Mouse (Mus musculus) adrenal gland, adult (tissue): ENCODE data around the gene Ndufv1.
"Not testable (repeated sequence)": the region's sequence is repeated elsewhere in the genome, so short reads cannot be mapped to it uniquely, and the experiment has no call there.

Experiments used
- DNase-seq, 2 experiments: peaks; one replicate each; pipeline ENCODE4 v3.0.0; 2022 to 2023; ENCODE audit warnings: low spot score in 1 of 2; ENCODE audit not compliant: inconsistent age in 2 of 2

The Ndufv1 gene

DNA sequence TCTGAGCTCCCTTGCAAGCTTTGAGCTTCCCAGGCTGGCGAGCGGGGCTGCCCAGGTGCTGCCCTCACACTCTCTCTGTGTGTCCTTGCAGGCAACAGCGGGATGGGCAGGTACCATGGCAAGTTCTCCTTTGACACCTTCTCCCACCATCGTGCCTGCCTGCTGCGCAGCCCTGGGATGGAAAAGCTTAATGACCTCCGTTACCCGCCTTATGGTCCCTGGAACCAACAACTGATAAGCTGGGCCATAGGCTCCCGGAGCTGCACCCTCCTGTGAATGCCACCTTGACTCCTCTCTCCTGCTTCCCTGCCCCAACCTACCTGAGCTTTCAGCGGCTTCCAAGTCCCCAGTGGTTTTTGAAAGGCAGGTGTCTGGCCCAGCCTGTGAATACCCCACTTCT, 31.7 kb downstream of the Ndufv1 start:
- no peak for DNase-seq

DNA sequence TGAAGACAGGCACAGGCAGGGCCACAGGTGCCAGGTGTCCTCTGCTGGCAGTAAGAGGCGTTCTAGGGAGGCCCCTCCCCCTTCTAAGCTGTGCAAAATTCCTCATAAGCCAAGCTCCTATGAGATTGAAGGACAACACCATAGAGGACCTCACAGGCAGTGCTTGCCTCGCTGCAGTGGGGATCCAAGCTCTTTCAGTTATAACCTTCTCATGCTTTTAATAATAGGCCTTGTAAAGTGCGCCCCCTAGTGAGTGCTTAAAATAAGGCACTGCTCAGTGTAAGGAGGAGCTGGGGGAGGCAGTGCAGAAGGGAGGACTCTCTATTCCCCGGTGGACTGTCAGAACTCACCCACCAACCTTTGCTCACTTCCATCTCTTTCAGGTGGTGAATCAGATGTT, 32.3 kb downstream of the Ndufv1 start:
- DNase-seq, result peak; percentile 73 to 94

- no peak for DNase-seq
Observed at GRCm38 (mm10) chr19:3975866-3976265, 36.7 kb downstream of the Ndufv1 start.

GRCm38 (mm10) chr19:3974608-3975007, 38.0 kb downstream of the Ndufv1 start:
- not testable (repeated sequence) for DNase-seq

DNA sequence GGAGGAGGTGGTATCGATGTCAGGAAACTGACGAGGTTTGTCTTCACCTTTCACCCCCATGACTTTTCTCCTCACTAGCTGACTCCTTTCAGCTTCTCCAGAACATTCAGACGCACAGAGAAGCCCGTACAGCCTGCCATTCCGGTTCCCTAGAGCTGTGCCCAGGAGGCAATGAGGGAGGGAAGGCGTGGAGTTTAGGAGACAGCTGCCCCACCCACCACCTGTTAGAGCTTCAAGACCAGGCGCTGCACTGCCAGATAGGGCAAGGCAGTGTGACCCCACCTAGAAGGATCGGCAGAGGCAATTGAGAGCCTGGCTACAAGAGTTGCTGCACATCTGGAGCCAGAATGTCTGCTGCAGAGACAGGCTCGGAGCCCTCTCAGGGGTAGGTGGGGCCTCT, 40.4 kb downstream of the Ndufv1 start, which contains the start of gene Aldh3b2:
TSS of gene Aldh3b2 (plus strand) at position 100 of the 400 bp plus-strand sequence.
- DNase-seq, result no peak

- DNase-seq, result no peak
Observed at GRCm38 (mm10) chr19:3967258-3967657, 45.3 kb downstream of the Ndufv1 start.

DNA sequence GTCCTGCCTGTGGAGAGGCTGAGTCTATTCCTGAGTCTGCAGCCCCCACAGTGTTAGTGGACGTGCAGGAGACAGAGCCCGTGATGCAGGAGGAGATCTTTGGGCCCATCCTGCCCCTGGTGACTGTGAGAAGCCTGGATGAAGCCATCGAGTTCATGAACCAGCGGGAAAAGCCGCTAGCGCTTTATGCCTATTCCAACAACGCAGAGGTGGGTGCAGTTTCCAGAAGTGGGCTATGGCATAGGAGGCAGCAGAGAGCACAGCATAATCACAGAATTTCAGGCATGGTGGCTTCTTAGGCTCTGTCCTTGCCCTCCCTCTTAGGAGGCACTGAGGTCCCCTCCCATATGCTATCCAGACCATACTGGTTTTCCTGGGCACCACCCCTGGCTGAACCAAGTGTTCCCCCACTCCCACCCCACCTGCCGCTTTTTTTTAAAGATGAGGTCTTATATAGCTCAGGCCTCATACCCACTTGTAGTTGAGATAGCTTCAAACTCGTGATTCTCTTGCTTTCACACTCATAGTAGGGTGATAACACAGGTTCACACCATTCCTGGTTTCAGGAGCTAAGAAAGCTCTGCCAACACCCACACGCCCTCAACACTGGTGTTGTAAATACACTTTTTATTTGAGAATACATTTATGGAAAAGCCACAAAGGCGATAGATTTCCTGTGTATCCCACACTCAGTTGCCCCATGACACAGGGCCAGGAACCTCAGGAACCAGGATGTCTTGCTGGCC, 46.1 kb downstream of the Ndufv1 start:
- no peak for DNase-seq

DNA sequence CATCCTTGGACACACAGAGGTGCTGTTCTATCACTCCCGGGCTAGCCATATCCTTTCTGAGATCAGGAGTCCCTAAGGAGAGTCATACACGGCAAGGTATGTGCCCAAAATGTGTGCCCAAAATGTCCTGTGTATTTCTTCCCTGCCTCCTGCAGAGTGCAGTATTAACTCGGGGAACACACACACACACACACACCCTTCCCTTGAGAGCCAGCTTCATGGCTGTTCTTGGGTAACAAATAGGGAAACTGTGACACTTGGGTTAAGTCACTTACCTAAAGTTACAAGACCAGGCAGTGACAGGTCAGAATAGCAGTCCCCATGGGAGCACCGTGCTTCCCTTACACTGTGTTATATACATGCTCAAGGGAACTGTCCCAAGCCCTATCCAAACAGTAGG, 48.6 kb downstream of the Ndufv1 start:
- no peak for DNase-seq

DNA sequence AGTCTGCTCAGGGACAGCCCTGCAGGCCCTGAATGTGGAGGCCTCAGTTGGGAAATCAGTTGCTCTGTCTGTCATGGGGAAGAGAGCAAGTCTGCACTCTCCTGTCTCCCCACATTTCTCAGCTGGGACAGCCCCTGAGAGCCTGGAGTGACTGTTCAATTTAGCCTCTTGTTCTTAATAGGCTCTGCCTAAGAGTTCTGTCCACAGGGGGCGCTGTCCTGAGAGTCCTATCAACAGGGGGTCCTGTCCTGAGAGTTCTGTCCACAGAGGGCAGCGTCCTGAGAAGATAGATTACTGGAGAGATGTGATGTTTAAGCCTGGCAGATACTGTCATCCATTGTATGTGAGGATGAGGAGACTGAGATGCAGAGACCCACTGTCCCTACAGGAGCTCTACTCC, 50.1 kb downstream of the Ndufv1 start:
- no peak for DNase-seq

- not testable (repeated sequence) for DNase-seq
Observed at GRCm38 (mm10) chr19:3961805-3962204, 50.8 kb downstream of the Ndufv1 start.

DNA sequence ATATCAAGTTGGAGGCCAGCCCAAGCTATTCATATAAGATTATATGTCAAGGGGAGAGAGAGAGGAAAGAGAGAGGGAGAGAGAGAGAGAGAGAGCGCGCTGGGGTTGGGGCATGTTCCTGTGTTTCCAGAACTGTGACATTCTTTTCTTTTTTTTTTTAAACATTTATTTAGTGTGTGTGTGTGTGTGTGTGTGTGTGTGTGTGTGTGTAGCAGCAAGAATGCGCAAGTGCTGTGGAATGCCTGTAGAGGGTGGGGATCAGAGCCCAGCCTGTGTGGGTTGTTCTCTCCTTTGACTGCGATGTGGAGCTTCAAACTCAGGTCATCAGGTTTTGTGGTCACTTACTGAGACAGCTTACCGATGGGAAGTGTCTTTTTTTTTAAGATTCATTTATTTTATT, 52.4 kb downstream of the Ndufv1 start:
- no peak for DNase-seq

- DNase-seq, result no peak
Observed at GRCm38 (mm10) chr19:3959030-3959429, 53.6 kb downstream of the Ndufv1 start.

DNA sequence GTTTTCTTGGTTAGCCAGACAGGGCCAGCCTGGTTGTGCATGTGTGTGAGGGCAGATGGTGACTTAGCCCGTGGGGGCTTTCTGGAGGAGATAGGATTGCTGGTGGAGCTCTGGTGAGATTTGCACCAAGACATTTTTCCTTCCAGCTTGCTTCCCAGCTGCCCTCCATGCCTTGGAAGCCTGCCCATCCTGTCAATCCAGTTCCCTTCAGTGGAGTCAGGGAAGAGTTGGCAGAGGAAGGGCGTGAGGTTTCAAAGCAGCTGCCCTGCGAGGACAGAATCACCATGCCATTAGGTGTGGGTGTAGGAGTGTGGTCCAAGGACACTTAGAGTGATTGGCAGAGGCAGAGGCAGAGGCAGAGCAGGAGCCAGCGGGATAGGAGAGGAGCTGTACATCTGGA, 54.1 kb downstream of the Ndufv1 start, which contains the start of gene Aldh3b3:
TSS of gene Aldh3b3 (plus strand) at position 176 of the 400 bp plus-strand sequence.
- no peak for DNase-seq
